Mouse (Mus musculus): ENCODE data around the gene Tas2r130.

GRCm38 (mm10) chr6:131660049-131660448, 29.3 kb upstream of the Tas2r130 start, which contains the start of gene Tas2r107:
- TF ChIP-seq CTCF (IDR thresholded peaks at IDR 0.05; ENCODE audit: low read depth, low read length) (no peak), TAL1 (conservative IDR thresholded peaks at IDR 0.05; ENCODE audit: low read depth, low read length) (no peak), GATA1 (IDR thresholded peaks at IDR 0.05; ENCODE audit: borderline replicate concordance, low read length) (no peak), POLR2AphosphoS5 (IDR thresholded peaks at IDR 0.05; ENCODE audit: insufficient replicate concordance, low read depth, low read length) (no peak), GATA2 (IDR thresholded peaks at IDR 0.05; ENCODE audit: borderline replicate concordance, low read depth, low read length) (no peak)

Measured in G1E (cell line).